Mouse (Mus musculus) G1E (cell line): Measurements from ENCODE around the gene Mum1l1.

Source experiments
- CTCF ChIP-seq: IDR thresholded peaks from 2 replicates; pipeline ENCODE4 v1.5.1; 2012; ENCODE audit warnings: low read depth, low read length, inconsistent platforms, mixed read lengths
- GATA1 ChIP-seq: IDR thresholded peaks from 2 replicates; pipeline ENCODE4 v1.6.1; 2012; ENCODE audit warnings: borderline replicate concordance, low read length, inconsistent platforms, mixed read lengths
- GATA2 ChIP-seq: IDR thresholded peaks from 2 replicates; pipeline ENCODE4 v1.6.1; 2012; ENCODE audit warnings: low read depth, low read length, inconsistent platforms, borderline replicate concordance
- POLR2AphosphoS5 ChIP-seq: IDR thresholded peaks from 2 replicates; pipeline ENCODE4 v1.6.1; 2012; ENCODE audit warnings: low read depth, low read length, inconsistent platforms; ENCODE audit not compliant: insufficient replicate concordance
- TAL1 ChIP-seq: conservative IDR thresholded peaks from 2 replicates; pipeline ENCODE4 v1.6.1; 2012; ENCODE audit warnings: low read depth, low read length, inconsistent platforms, mixed read lengths

GRCm38 (mm10) chrX:139209829-139210225 lies at the start of gene Mum1l1:
- TF ChIP-seq CTCF (no peak), GATA1 (no peak), POLR2AphosphoS5 (no peak), TAL1 (no peak), GATA2 (no peak)
